Comparison of ENCODE assay signal across 15 mouse cellular contexts in genomic region chr6:100792055-100792659, GRCm38 (mm10). TPM values are rescaled to one million over a fixed set of nuclear protein-coding genes. Genes with fewer than 3 reads are reported as not detected.
DNase-seq lines count a peak whose midpoint lies in the region.
"Had no signal": no experiment of that assay in that cellular context is flagged by ENCODE, and none has a peak within 500 bp of the region (broad histone marks: within the 10 kb centered on the region; RNA-seq: fewer than 3 reads in every experiment).

No protein-coding gene starts in this region.

- intact Hi-C loops in heart, postnatal 36 days (cut with DNase I) = no loop called here

- peak; percentile 15 for DNase-seq in adrenal gland, postnatal 10 days
- DNase-seq in adrenal gland, postnatal 25 days = no peak
- peak; percentile 57 for DNase-seq in heart, adult 11 months
- no peak for DNase-seq in heart, postnatal 36 days
- DNase-seq in forelimb bud, embryonic 11.5 days (ENCODE audit: low read depth, low spot score) = peak; percentile 5
- DNase-seq in right cerebral cortex, postnatal 10 days (ENCODE audit: low spot score in 2 of 2) = no peak
- DNase-seq in c-Kit-positive CD71-positive TER-119-positive erythroid progenitor cells, embryonic 14.5 days (ENCODE audit: low spot score) = no peak
- DNase-seq: adrenal gland, adult 8-10 months; cerebellum, adult 11-12 months; cerebellum, adult 8-10 months; cerebellum, postnatal 36 days; embryo, embryonic 11 days; gastrocnemius, postnatal 10 days; gastrocnemius, postnatal 36 days; kidney, adult 18-20 months had no signal

RNA-seq across cellular contexts. Expression of gene Ppp4r2, which starts 41.3 kb away (rescaled TPM):
- total RNA-seq in adrenal gland, postnatal 10 days (2021) = 10 to 100 TPM; 64.2 to 68.3 TPM
- 71.3 and 86.9 TPM in 2 replicates for total RNA-seq in adrenal gland, postnatal 25 days (2021)
- 10 to 100 TPM; 46.4 to 47.8 TPM for total RNA-seq in heart, postnatal 36 days (2021)

Comparison
In these comparisons a context has a peak if more than half of its experiments do, and no peak if none do; other contexts are left out.
1. DNase-seq: peak in adrenal gland, postnatal 10 days (single experiment), heart, adult 11 months (single experiment) and forelimb bud, embryonic 11.5 days (single experiment); none in adrenal gland, postnatal 25 days (single experiment), heart, postnatal 36 days (0 of 2), right cerebral cortex, postnatal 10 days (0 of 2) and c-Kit-positive CD71-positive TER-119-positive erythroid progenitor cells, embryonic 14.5 days (single experiment).